Mouse (Mus musculus): ENCODE measurements around the gene Olfr1449.

GRCm38 (mm10) chr19:12949958-12950357 is 19.3 kb downstream of the Olfr1449 start, which contains the start of gene Olfr1450:
- TF ChIP-seq MAFK (IDR thresholded peaks at IDR 0.05; ENCODE audit: insufficient read depth, low read depth, low read length) (no peak), HCFC1 (IDR thresholded peaks at IDR 0.05; ENCODE audit: borderline replicate concordance, insufficient read depth, low read length) (no peak), ZC3H11A (IDR thresholded peaks at IDR 0.05; ENCODE audit: borderline replicate concordance, low read depth, low read length) (no peak)
